Mouse (Mus musculus) lung, embryonic 14.5 days (tissue): ENCODE measurements around the gene Krt15. TPM values are rescaled to one million over a fixed set of nuclear protein-coding genes. Genes with fewer than 3 reads are reported as not detected.
A peak's percentile ranks its signal among the peaks of the same experiment; 100 is the strongest.

Experiments used
- ATAC-seq: fragments of 200-750 bp; cut with Nextera tagmentation; 2 replicates; pipeline ENCODE4 v1.8.0; 2017; ENCODE audit warnings: mild to moderate bottlenecking, moderate TSS enrichment, moderate library complexity; ENCODE audit not compliant: insufficient read depth
- DNase-seq: peaks from one replicate; pipeline ENCODE4 v3.0.0-alpha.2; 2015
- H3K27ac ChIP-seq: fragments of 300-500 bp; sonication (generic); 2 replicates; pipeline ENCODE4 v1.5.1; 2014; ENCODE audit warnings: low read depth, mild to moderate bottlenecking, moderate library complexity
- H3K27me3 ChIP-seq: fragments of 300-500 bp; sonication (generic); 2 replicates; pipeline ENCODE4 v1.6.1; 2014; ENCODE audit warnings: low read length, control low read depth; ENCODE audit not compliant: insufficient read depth
- H3K36me3 ChIP-seq: fragments of 300-500 bp; sonication (generic); 2 replicates; pipeline ENCODE4 v1.6.1; 2014; ENCODE audit warnings: control low read depth; ENCODE audit not compliant: insufficient read depth
- H3K4me1 ChIP-seq: fragments of 300-500 bp; sonication (generic); 2 replicates; pipeline ENCODE4 v1.6.1; 2014; ENCODE audit warnings: antibody characterized with exemption, control low read depth; ENCODE audit not compliant: insufficient read depth
- H3K4me2 ChIP-seq: fragments of 300-500 bp; sonication (generic); 2 replicates; pipeline ENCODE4 v1.6.1; 2014; ENCODE audit warnings: mild to moderate bottlenecking
- H3K4me3 ChIP-seq: fragments of 300-500 bp; sonication (generic); 2 replicates; pipeline ENCODE4 v1.5.1; 2014; ENCODE audit warnings: low read depth, low read length
- H3K9ac ChIP-seq: fragments of 300-500 bp; sonication (generic); 2 replicates; pipeline ENCODE4 v1.6.1; 2014
- H3K9me3 ChIP-seq: fragments of 300-500 bp; sonication (generic); 2 replicates; pipeline ENCODE4 v1.6.1; 2016; ENCODE audit warnings: low read depth, low read length, control low read depth
- CTCF ChIP-seq: IDR thresholded peaks from 2 replicates; pipeline ENCODE4 v1.5.1; 2016; ENCODE audit warnings: antibody characterized with exemption, low read depth
- WGBS: fragments of 180-500 bp; shearing (Covaris S2); extraction: QIAGEN DNeasy Blood & Tissue Kit; methylation state at CpG from one replicate; pipeline ENCODE4 v1.1.7; 2014; 5-methylcytosine and 5-hydroxymethylcytosine counted together
- polyA plus RNA-seq: library from polyadenylated mRNA; unstranded; fragments of >200 nt; fragmentation: Nextera tagmentation; extraction: Ambion mirVana; gene quantifications from 2 replicates; pipeline ENCODE4 v1.2.1, GENCODE M21; 2014

Gene Krt15
- polyA plus RNA-seq, 1 experiment from 2014 or later = 3.9 TPM

- Histone ChIP-seq H3K9me3 (no peaks in the 10 kb centered on the region), H3K4me1 (no peaks in the 10 kb centered on the region), H3K27ac (peak overlapping the region; percentile 84), H3K36me3 (no peaks in the 10 kb centered on the region), H3K27me3 (peaks cover 21% of the 10 kb centered on the region), H3K4me3 (peak overlapping the region; percentile 38), H3K4me2 (peak overlapping the region; percentile 60), H3K9ac (peak overlapping the region; percentile 36; the same call in 1 of the 2 replicates)
- DNase-seq (peak; percentile 70), ATAC-seq (peak; percentile 93)
- 3% methylated on average over 13 of the region's 13 CpGs for WGBS
- no peak for TF ChIP-seq CTCF
These were observed 10.3 kb upstream of the Krt15 start for GRCm38 (mm10) chr11:100145858-100146560.

- peak overlapping the region; percentile 60 for H3K4me2 ChIP-seq
- no peaks in the 10 kb centered on the region for H3K36me3 ChIP-seq
- ATAC-seq (0 out of 2 replicates have a peak, but pooled peaks have one; percentile 29), DNase-seq (peak; percentile 34)
- under 1% methylated on average over 20 of the region's 20 CpGs for WGBS
- no peaks in the 10 kb centered on the region for H3K9me3 ChIP-seq
- TF ChIP-seq CTCF = no peak
- H3K4me1 ChIP-seq = no peaks in the 10 kb centered on the region
- peaks cover 21% of the 10 kb centered on the region for H3K27me3 ChIP-seq
- H3K4me3 ChIP-seq = peak overlapping the region; percentile 38
- peak overlapping the region; percentile 84 for H3K27ac ChIP-seq
- peak overlapping the region; percentile 36 for H3K9ac ChIP-seq
These were observed 9.4 kb upstream of the Krt15 start for GRCm38 (mm10) chr11:100145104-100145503.

- Histone ChIP-seq H3K9me3 (no peaks in the 10 kb centered on the region), H3K4me2 (no peak overlapping the region), H3K4me3 (no peak overlapping the region), H3K9ac (no peak overlapping the region), H3K27me3 (peaks cover 18% of the 10 kb centered on the region), H3K36me3 (no peaks in the 10 kb centered on the region), H3K27ac (no peak overlapping the region), H3K4me1 (peaks cover 10% of the 10 kb centered on the region; the same call in 1 of the 2 replicates)
- TF ChIP-seq CTCF = no peak
- ATAC-seq (no peak), DNase-seq (no peak)
- 68% methylated on average over 21 of the region's 21 CpGs for WGBS
These were observed 5.2 kb upstream of the Krt15 start for GRCm38 (mm10) chr11:100140966-100141365.

GRCm38 (mm10) chr11:100139391-100139790 is 3.7 kb upstream of the Krt15 start:
- H3K4me1 ChIP-seq = peaks cover 10% of the 10 kb centered on the region; the same call in 1 of the 2 replicates
- no peak overlapping the region for H3K4me2 ChIP-seq
- H3K27me3 ChIP-seq = 0 out of 2 replicates have a peak, but pooled peaks cover 2% of the 10 kb centered on the region
- WGBS = 66% methylated on average over 2 of the region's 2 CpGs
- no peak for TF ChIP-seq CTCF
- no peak for ATAC-seq
- no peaks in the 10 kb centered on the region for H3K36me3 ChIP-seq
- peak overlapping the region; percentile 42 for H3K27ac ChIP-seq
- H3K9me3 ChIP-seq = no peaks in the 10 kb centered on the region
- H3K9ac ChIP-seq = no peak overlapping the region
- DNase-seq = no peak
- H3K4me3 ChIP-seq = no peak overlapping the region

GRCm38 (mm10) chr11:100138809-100139208 is 3.1 kb upstream of the Krt15 start:
- TF ChIP-seq CTCF = no peak
- Histone ChIP-seq H3K4me2 (no peak overlapping the region), H3K27ac (0 out of 2 replicates have a peak overlapping the region, but pooled peaks have one; percentile 14), H3K9me3 (no peaks in the 10 kb centered on the region), H3K9ac (no peak overlapping the region), H3K27me3 (no peaks in the 10 kb centered on the region), H3K36me3 (no peaks in the 10 kb centered on the region), H3K4me3 (no peak overlapping the region), H3K4me1 (peaks cover 10% of the 10 kb centered on the region; the same call in 1 of the 2 replicates)
- DNase-seq (peak; percentile 24), ATAC-seq (no peak; the same call in 1 of the 2 replicates)
- WGBS = 47% methylated on average over 7 of the region's 7 CpGs

- 20% methylated on average over 5 of the region's 5 CpGs for WGBS
- no peak overlapping the region for H3K9ac ChIP-seq
- no peak for TF ChIP-seq CTCF
- no peak overlapping the region for H3K4me3 ChIP-seq
- no peaks in the 10 kb centered on the region for H3K9me3 ChIP-seq
- H3K36me3 ChIP-seq = no peaks in the 10 kb centered on the region
- DNase-seq (no peak), ATAC-seq (no peak)
- no peak overlapping the region for H3K4me2 ChIP-seq
- H3K27me3 ChIP-seq = no peaks in the 10 kb centered on the region
- no peak overlapping the region for H3K27ac ChIP-seq
- peaks cover 10% of the 10 kb centered on the region; the same call in 1 of the 2 replicates for H3K4me1 ChIP-seq
These were observed 2.0 kb upstream of the Krt15 start for GRCm38 (mm10) chr11:100137693-100138092.

GRCm38 (mm10) chr11:100136559-100136958 is 831 bp upstream of the Krt15 start:
- no peaks in the 10 kb centered on the region for H3K36me3 ChIP-seq
- peaks cover 10% of the 10 kb centered on the region; the same call in 1 of the 2 replicates for H3K4me1 ChIP-seq
- no peak overlapping the region for H3K9ac ChIP-seq
- no peak overlapping the region for H3K4me2 ChIP-seq
- no peaks in the 10 kb centered on the region for H3K9me3 ChIP-seq
- DNase-seq (no peak), ATAC-seq (no peak)
- no peak for TF ChIP-seq CTCF
- no peak overlapping the region for H3K27ac ChIP-seq
- H3K27me3 ChIP-seq = no peaks in the 10 kb centered on the region
- H3K4me3 ChIP-seq = no peak overlapping the region
- WGBS = 11% methylated on average over 5 of the region's 5 CpGs
